Mouse (Mus musculus): ENCODE results near the gene Htra3. TPM values are rescaled to one million over a fixed set of nuclear protein-coding genes. Genes with fewer than 3 reads are reported as not detected.

Gene Htra3
- total RNA-seq (2014; rRNA removed; ENCODE audit: low replicate concordance) (43.3 and 49.5 TPM in 2 replicates), polyA plus RNA-seq (2015; fragmentation: Nextera tagmentation; extraction: Ambion mirVana) (17.2 and 19.2 TPM in 2 replicates)

DNA sequence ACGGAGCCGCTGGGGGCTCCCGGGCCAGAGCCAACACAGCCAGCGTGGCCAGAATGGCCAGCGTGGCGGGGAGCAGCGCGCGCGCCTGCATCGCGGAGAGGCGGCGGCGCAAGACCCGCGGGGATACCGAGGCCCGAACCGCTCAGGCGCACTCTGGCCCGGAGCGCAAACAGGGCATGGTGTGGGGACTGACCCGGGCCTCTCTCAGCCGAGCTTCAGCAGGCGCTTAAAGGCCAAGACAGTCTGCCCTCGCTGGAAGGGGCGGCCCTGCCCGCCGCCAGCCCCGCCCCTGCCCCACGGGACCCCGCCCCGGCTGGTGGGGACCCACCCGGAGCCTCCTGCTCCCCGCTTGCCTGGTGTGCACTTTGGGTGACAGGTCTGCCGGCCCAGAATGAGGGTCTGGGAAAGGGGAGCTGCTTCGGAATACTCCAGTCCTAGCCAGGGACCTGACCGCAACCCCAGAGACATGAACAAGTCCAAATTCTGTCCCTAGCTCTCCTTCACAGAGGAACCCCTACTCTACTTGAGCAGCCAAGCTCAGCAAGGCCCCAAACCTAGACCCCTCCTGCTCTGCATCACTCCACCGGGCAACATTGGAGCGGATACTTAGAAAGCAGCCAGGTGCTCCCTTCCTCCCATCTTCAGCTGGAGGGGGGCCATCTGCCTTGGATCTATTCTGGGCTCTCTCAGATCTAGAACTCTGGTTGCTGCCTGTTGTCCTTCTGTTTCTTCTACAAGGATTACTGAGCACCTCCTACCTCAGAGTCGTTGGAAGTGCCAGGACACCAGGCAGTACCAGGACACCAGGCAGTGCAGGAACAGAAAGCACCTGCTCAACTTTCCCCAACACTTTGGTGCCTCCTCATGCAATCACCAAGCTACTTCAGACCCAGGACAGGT is at the start of gene Htra3:
Gene Htra3 (minus strand): TSS at position 527 of the 900 bp plus-strand sequence.
- peaks cover 15% of the 10 kb centered on the region for H3K4me1 ChIP-seq (ENCODE audit: control insufficient read depth, insufficient read depth)
- WGBS, result 11% methylated on average over 42 of the region's 42 CpGs
- peaks cover 29% of the 10 kb centered on the region for H3K27me3 ChIP-seq (ENCODE audit: control insufficient read depth, insufficient read depth, low read length)
- ATAC-seq (ENCODE audit: insufficient read depth, low read depth) (peak; percentile 39), DNase-seq (ENCODE audit: low spot score) (no peak)
- no peaks in the 10 kb centered on the region for H3K36me3 ChIP-seq (replicated peaks; ENCODE audit: control insufficient read depth, insufficient read depth, low read length)
- H3K4me2 ChIP-seq (ENCODE audit: low read depth, low read length), result peak within 1 kb of the TSS; percentile 65
- H3K9me3 ChIP-seq (replicated peaks; ENCODE audit: control insufficient read depth, low read length), result no peaks in the 10 kb centered on the region
- no peak within 1 kb of the TSS; the same call in 1 of the 2 replicates for H3K27ac ChIP-seq (ENCODE audit: low read depth)
- peak within 1 kb of the TSS; percentile 52 for H3K9ac ChIP-seq (replicated peaks; ENCODE audit: low read depth, low read length)
- peak within 1 kb of the TSS; percentile 46 for H3K4me3 ChIP-seq (ENCODE audit: low read depth, low read length)
- TF ChIP-seq CTCF (IDR thresholded peaks at IDR 0.05; ENCODE audit: low read depth) (no peak), EP300 (IDR thresholded peaks at IDR 0.05; ENCODE audit: low read depth) (no peak)

- H3K4me2 ChIP-seq (ENCODE audit: low read depth, low read length), result peak overlapping the region; percentile 54
- H3K36me3 ChIP-seq (replicated peaks; ENCODE audit: control insufficient read depth, insufficient read depth, low read length), result no peaks in the 10 kb centered on the region
- peak overlapping the region; percentile 85 for H3K27ac ChIP-seq (ENCODE audit: low read depth)
- WGBS, result 43% methylated on average over 11 of the region's 11 CpGs
- ATAC-seq (ENCODE audit: insufficient read depth, low read depth), result peak; percentile 82
- H3K9ac ChIP-seq (replicated peaks; ENCODE audit: low read depth, low read length), result peak overlapping the region; percentile 43
- H3K4me3 ChIP-seq (ENCODE audit: low read depth, low read length), result peak overlapping the region; percentile 36
- TF ChIP-seq EP300 (IDR thresholded peaks at IDR 0.05; ENCODE audit: low read depth) (no peak), CTCF (IDR thresholded peaks at IDR 0.05; ENCODE audit: low read depth) (0 out of 2 replicates have a peak, but pooled peaks have one; percentile 3)
- no peaks in the 10 kb centered on the region for H3K9me3 ChIP-seq (replicated peaks; ENCODE audit: control insufficient read depth, low read length)
- peaks cover 9% of the 10 kb centered on the region; the same call in 1 of the 2 replicates for H3K4me1 ChIP-seq (ENCODE audit: control insufficient read depth, insufficient read depth)
- DNase-seq (ENCODE audit: low spot score), result peak; percentile 58
- H3K27me3 ChIP-seq (ENCODE audit: control insufficient read depth, insufficient read depth, low read length), result no peaks in the 10 kb centered on the region
These were observed 49.4 kb upstream of the Htra3 start for GRCm38 (mm10) chr5:35728957-35729460.

- H3K4me3 ChIP-seq (ENCODE audit: low read depth, low read length), result peak overlapping the region; percentile 36
- no peak for TF ChIP-seq CTCF (IDR thresholded peaks at IDR 0.05; ENCODE audit: low read depth)
- TF ChIP-seq EP300 (IDR thresholded peaks at IDR 0.05; ENCODE audit: low read depth), result no peak
- H3K9me3 ChIP-seq (replicated peaks; ENCODE audit: control insufficient read depth, low read length), result no peaks in the 10 kb centered on the region
- H3K27ac ChIP-seq (ENCODE audit: low read depth), result peak overlapping the region; percentile 85
- H3K27me3 ChIP-seq (ENCODE audit: control insufficient read depth, insufficient read depth, low read length), result no peaks in the 10 kb centered on the region
- no peaks in the 10 kb centered on the region for H3K36me3 ChIP-seq (replicated peaks; ENCODE audit: control insufficient read depth, insufficient read depth, low read length)
- H3K4me2 ChIP-seq (ENCODE audit: low read depth, low read length), result peak overlapping the region; percentile 54
- ATAC-seq (ENCODE audit: insufficient read depth, low read depth) (no peak), DNase-seq (ENCODE audit: low spot score) (no peak)
- H3K4me1 ChIP-seq (ENCODE audit: control insufficient read depth, insufficient read depth), result peaks cover 9% of the 10 kb centered on the region; the same call in 1 of the 2 replicates
- WGBS, result 45% methylated on average over 12 of the region's 12 CpGs
- peak overlapping the region; percentile 43 for H3K9ac ChIP-seq (replicated peaks; ENCODE audit: low read depth, low read length)
These were observed 48.9 kb upstream of the Htra3 start for GRCm38 (mm10) chr5:35728344-35728956.

GRCm38 (mm10) chr5:35727447-35727846 is 47.9 kb upstream of the Htra3 start:
- TF ChIP-seq EP300 (IDR thresholded peaks at IDR 0.05; ENCODE audit: low read depth), result no peak
- TF ChIP-seq CTCF (IDR thresholded peaks at IDR 0.05; ENCODE audit: low read depth), result peak; percentile 29
- DNase-seq (ENCODE audit: low spot score) (no peak), ATAC-seq (ENCODE audit: insufficient read depth, low read depth) (no peak)
- Histone ChIP-seq H3K27me3 (ENCODE audit: control insufficient read depth, insufficient read depth, low read length) (no peaks in the 10 kb centered on the region), H3K36me3 (replicated peaks; ENCODE audit: control insufficient read depth, insufficient read depth, low read length) (no peaks in the 10 kb centered on the region), H3K4me2 (ENCODE audit: low read depth, low read length) (peak overlapping the region; percentile 54), H3K27ac (ENCODE audit: low read depth) (no peak overlapping the region), H3K9me3 (replicated peaks; ENCODE audit: control insufficient read depth, low read length) (no peaks in the 10 kb centered on the region), H3K4me3 (ENCODE audit: low read depth, low read length) (peak overlapping the region; percentile 36; the same call in 1 of the 2 replicates), H3K4me1 (ENCODE audit: control insufficient read depth, insufficient read depth) (peaks cover 15% of the 10 kb centered on the region; the same call in 1 of the 2 replicates), H3K9ac (replicated peaks; ENCODE audit: low read depth, low read length) (no peak overlapping the region)
- 79% methylated on average over 5 of the region's 5 CpGs for WGBS

GRCm38 (mm10) chr5:35725840-35726239 is 46.3 kb upstream of the Htra3 start:
- Histone ChIP-seq H3K4me2 (ENCODE audit: low read depth, low read length) (no peak overlapping the region), H3K27ac (ENCODE audit: low read depth) (no peak overlapping the region), H3K9ac (replicated peaks; ENCODE audit: low read depth, low read length) (no peak overlapping the region), H3K27me3 (ENCODE audit: control insufficient read depth, insufficient read depth, low read length) (no peaks in the 10 kb centered on the region), H3K4me3 (ENCODE audit: low read depth, low read length) (no peak overlapping the region), H3K4me1 (ENCODE audit: control insufficient read depth, insufficient read depth) (peaks cover 15% of the 10 kb centered on the region; the same call in 1 of the 2 replicates), H3K36me3 (replicated peaks; ENCODE audit: control insufficient read depth, insufficient read depth, low read length) (no peaks in the 10 kb centered on the region), H3K9me3 (replicated peaks; ENCODE audit: control insufficient read depth, low read length) (no peaks in the 10 kb centered on the region)
- WGBS, result 72% methylated on average over 3 of the region's 3 CpGs
- TF ChIP-seq CTCF (IDR thresholded peaks at IDR 0.05; ENCODE audit: low read depth) (no peak), EP300 (IDR thresholded peaks at IDR 0.05; ENCODE audit: low read depth) (no peak)
- DNase-seq (ENCODE audit: low spot score) (no peak), ATAC-seq (ENCODE audit: insufficient read depth, low read depth) (no peak)
